Mouse (Mus musculus): ENCODE measurements around the gene Tuba1b. TPM values are rescaled to one million over a fixed set of nuclear protein-coding genes. Genes with fewer than 3 reads are reported as not detected.

Tuba1b gene
- polyA plus RNA-seq, 1 experiment from 2014 or later = 1,971 TPM

- no peak overlapping the region for H3K4me2 ChIP-seq (replicated peaks; ENCODE audit: low read depth, low read length)
- ATAC-seq (ENCODE audit: low FRiP score, low TSS enrichment) = no peak
- H3K4me1 ChIP-seq (ENCODE audit: control insufficient read depth, insufficient read depth, low read length) = peaks cover 8% of the 10 kb centered on the region; the same call in 1 of the 2 replicates
- H3K4me3 ChIP-seq (ENCODE audit: low read length) = no peak overlapping the region
- WGBS = 79% methylated on average over 3 of the region's 3 CpGs
- H3K27ac ChIP-seq (ENCODE audit: low read depth, low read length) = no peak overlapping the region
- no peaks in the 10 kb centered on the region for H3K9me3 ChIP-seq (ENCODE audit: control insufficient read depth, low read length)
- no peaks in the 10 kb centered on the region for H3K27me3 ChIP-seq (ENCODE audit: control insufficient read depth, insufficient read depth, low read length)
- peaks cover 12% of the 10 kb centered on the region for H3K36me3 ChIP-seq (ENCODE audit: control insufficient read depth, insufficient read depth, low read length)
- H3K9ac ChIP-seq (ENCODE audit: low read depth, low read length) = no peak overlapping the region
Observed at GRCm38 (mm10) chr15:98949607-98949892, 15.2 kb upstream of the Tuba1b start.

DNA sequence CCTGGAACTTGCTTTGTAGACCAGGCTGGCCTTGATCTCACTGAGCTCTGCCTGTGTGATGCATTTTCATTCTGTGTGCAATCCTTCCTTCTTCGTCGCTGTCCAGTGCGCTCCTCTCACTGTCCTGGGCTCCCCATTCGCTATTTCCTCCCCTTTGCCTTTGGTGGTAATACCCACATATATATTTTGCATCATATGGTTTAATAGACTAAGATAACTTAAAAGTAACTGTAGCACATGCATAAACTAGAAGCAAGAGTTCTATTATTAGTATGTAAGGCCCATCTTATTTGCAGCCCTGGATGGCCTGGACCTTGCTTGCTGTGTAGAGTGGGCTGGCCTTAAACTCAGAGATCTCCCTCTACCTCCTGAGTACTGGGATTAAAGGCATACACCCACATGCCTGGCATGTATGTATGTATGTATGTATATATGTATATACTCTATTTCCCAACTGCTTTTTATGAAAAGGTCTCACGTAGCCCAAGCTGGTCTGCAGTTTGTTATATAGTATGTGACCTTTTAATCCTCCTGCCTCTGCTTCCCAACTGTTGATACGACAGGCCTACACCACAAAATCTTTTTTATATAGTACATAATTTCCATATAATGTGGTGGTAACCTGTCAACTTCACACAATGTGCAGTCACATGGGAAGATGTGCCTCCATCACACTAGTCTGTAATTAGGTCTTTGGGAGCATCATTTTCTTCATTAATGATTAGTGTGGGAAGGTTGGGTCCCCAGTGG lies 14.7 kb upstream of the Tuba1b start:
- Histone ChIP-seq H3K4me1 (ENCODE audit: control insufficient read depth, insufficient read depth, low read length) (peaks cover 7% of the 10 kb centered on the region; the same call in 1 of the 2 replicates), H3K9ac (ENCODE audit: low read depth, low read length) (no peak overlapping the region), H3K4me2 (replicated peaks; ENCODE audit: low read depth, low read length) (no peak overlapping the region), H3K4me3 (ENCODE audit: low read length) (no peak overlapping the region), H3K36me3 (ENCODE audit: control insufficient read depth, insufficient read depth, low read length) (peaks cover 12% of the 10 kb centered on the region), H3K27ac (ENCODE audit: low read depth, low read length) (no peak overlapping the region), H3K9me3 (ENCODE audit: control insufficient read depth, low read length) (no peaks in the 10 kb centered on the region), H3K27me3 (ENCODE audit: control insufficient read depth, insufficient read depth, low read length) (no peaks in the 10 kb centered on the region)
- ATAC-seq (ENCODE audit: low FRiP score, low TSS enrichment) = no peak
- 77% methylated on average over 6 of the region's 6 CpGs for WGBS

- no peak overlapping the region for H3K27ac ChIP-seq (ENCODE audit: low read depth, low read length)
- H3K9me3 ChIP-seq (ENCODE audit: control insufficient read depth, low read length) = no peaks in the 10 kb centered on the region
- peaks cover 7% of the 10 kb centered on the region; the same call in 1 of the 2 replicates for H3K4me1 ChIP-seq (ENCODE audit: control insufficient read depth, insufficient read depth, low read length)
- ATAC-seq (ENCODE audit: low FRiP score, low TSS enrichment) = no peak
- no peak overlapping the region for H3K9ac ChIP-seq (ENCODE audit: low read depth, low read length)
- no peak overlapping the region for H3K4me2 ChIP-seq (replicated peaks; ENCODE audit: low read depth, low read length)
- no peaks in the 10 kb centered on the region for H3K27me3 ChIP-seq (ENCODE audit: control insufficient read depth, insufficient read depth, low read length)
- peaks cover 12% of the 10 kb centered on the region for H3K36me3 ChIP-seq (ENCODE audit: control insufficient read depth, insufficient read depth, low read length)
- H3K4me3 ChIP-seq (ENCODE audit: low read length) = no peak overlapping the region
Observed at GRCm38 (mm10) chr15:98948382-98948781, 14.0 kb upstream of the Tuba1b start.

DNA sequence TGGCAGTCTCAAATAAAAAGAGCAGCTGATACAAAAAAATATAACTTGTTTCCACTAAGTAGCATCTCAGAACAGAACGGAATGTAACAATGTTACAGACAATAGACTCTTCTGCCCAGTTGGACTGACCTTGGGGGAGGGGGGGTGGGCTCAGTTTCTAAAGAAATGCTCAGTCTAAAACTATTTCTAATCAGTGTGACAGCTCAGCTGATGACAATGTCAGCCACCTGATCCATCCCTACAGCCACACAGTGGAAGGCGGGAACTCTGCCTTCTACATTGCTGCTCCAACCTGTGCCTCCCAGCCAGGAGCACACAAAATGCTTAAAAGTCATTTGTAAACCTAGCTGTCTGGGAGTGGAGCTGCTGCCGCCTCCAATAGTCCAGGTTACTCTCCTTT lies 13.5 kb upstream of the Tuba1b start:
- H3K4me1 ChIP-seq (ENCODE audit: control insufficient read depth, insufficient read depth, low read length) = peaks cover 7% of the 10 kb centered on the region; the same call in 1 of the 2 replicates

GRCm38 (mm10) chr15:98943133-98943532 lies 8.8 kb upstream of the Tuba1b start:
- ATAC-seq (ENCODE audit: low FRiP score, low TSS enrichment) = no peak; the same call in 1 of the 2 replicates
- H3K9me3 ChIP-seq (ENCODE audit: control insufficient read depth, low read length) = no peaks in the 10 kb centered on the region
- no peaks in the 10 kb centered on the region for H3K4me1 ChIP-seq (ENCODE audit: control insufficient read depth, insufficient read depth, low read length)
- 71% methylated on average over 4 of the region's 4 CpGs for WGBS
- H3K27ac ChIP-seq (ENCODE audit: low read depth, low read length) = no peak overlapping the region
- no peak overlapping the region for H3K4me3 ChIP-seq (ENCODE audit: low read length)
- H3K36me3 ChIP-seq (ENCODE audit: control insufficient read depth, insufficient read depth, low read length) = no peaks in the 10 kb centered on the region
- H3K4me2 ChIP-seq (replicated peaks; ENCODE audit: low read depth, low read length) = no peak overlapping the region
- no peaks in the 10 kb centered on the region for H3K27me3 ChIP-seq (ENCODE audit: control insufficient read depth, insufficient read depth, low read length)
- H3K9ac ChIP-seq (ENCODE audit: low read depth, low read length) = no peak overlapping the region

More for the DNA sequence above, 13.5 kb upstream of the Tuba1b start:
- Histone ChIP-seq H3K9ac (ENCODE audit: low read depth, low read length) (no peak overlapping the region), H3K36me3 (ENCODE audit: control insufficient read depth, insufficient read depth, low read length) (peaks cover 12% of the 10 kb centered on the region), H3K4me3 (ENCODE audit: low read length) (no peak overlapping the region), H3K9me3 (ENCODE audit: control insufficient read depth, low read length) (no peaks in the 10 kb centered on the region), H3K27ac (ENCODE audit: low read depth, low read length) (no peak overlapping the region), H3K4me2 (replicated peaks; ENCODE audit: low read depth, low read length) (no peak overlapping the region), H3K27me3 (ENCODE audit: control insufficient read depth, insufficient read depth, low read length) (no peaks in the 10 kb centered on the region)
- ATAC-seq (ENCODE audit: low FRiP score, low TSS enrichment) = no peak
- WGBS = 62% methylated on average over 3 of the region's 3 CpGs

GRCm38 (mm10) chr15:98942081-98942480 lies 7.7 kb upstream of the Tuba1b start:
- 89% methylated on average over 4 of the region's 4 CpGs for WGBS
- no peaks in the 10 kb centered on the region for H3K27me3 ChIP-seq (ENCODE audit: control insufficient read depth, insufficient read depth, low read length)

GRCm38 (mm10) chr15:98941539-98941938 lies 7.2 kb upstream of the Tuba1b start:
- Histone ChIP-seq H3K4me3 (ENCODE audit: low read length) (no peak overlapping the region), H3K4me2 (replicated peaks; ENCODE audit: low read depth, low read length) (no peak overlapping the region), H3K36me3 (ENCODE audit: control insufficient read depth, insufficient read depth, low read length) (no peaks in the 10 kb centered on the region), H3K9ac (ENCODE audit: low read depth, low read length) (no peak overlapping the region), H3K27me3 (ENCODE audit: control insufficient read depth, insufficient read depth, low read length) (no peaks in the 10 kb centered on the region), H3K9me3 (ENCODE audit: control insufficient read depth, low read length) (no peaks in the 10 kb centered on the region), H3K27ac (ENCODE audit: low read depth, low read length) (no peak overlapping the region), H3K4me1 (ENCODE audit: control insufficient read depth, insufficient read depth, low read length) (no peaks in the 10 kb centered on the region)
- 73% methylated on average over 2 of the region's 2 CpGs for WGBS
- no peak for ATAC-seq (ENCODE audit: low FRiP score, low TSS enrichment)

More at GRCm38 (mm10) chr15:98942081-98942480, 7.7 kb upstream of the Tuba1b start:
- Histone ChIP-seq H3K9me3 (ENCODE audit: control insufficient read depth, low read length) (no peaks in the 10 kb centered on the region), H3K36me3 (ENCODE audit: control insufficient read depth, insufficient read depth, low read length) (no peaks in the 10 kb centered on the region), H3K4me1 (ENCODE audit: control insufficient read depth, insufficient read depth, low read length) (no peaks in the 10 kb centered on the region), H3K27ac (ENCODE audit: low read depth, low read length) (no peak overlapping the region), H3K4me2 (replicated peaks; ENCODE audit: low read depth, low read length) (no peak overlapping the region), H3K9ac (ENCODE audit: low read depth, low read length) (no peak overlapping the region), H3K4me3 (ENCODE audit: low read length) (no peak overlapping the region)
- ATAC-seq (ENCODE audit: low FRiP score, low TSS enrichment) = no peak

GRCm38 (mm10) chr15:98940816-98941215 lies 6.5 kb upstream of the Tuba1b start:
- no peak overlapping the region for H3K27ac ChIP-seq (ENCODE audit: low read depth, low read length)
- 80% methylated on average over 10 of the region's 10 CpGs for WGBS
- no peaks in the 10 kb centered on the region for H3K36me3 ChIP-seq (ENCODE audit: control insufficient read depth, insufficient read depth, low read length)
- H3K4me3 ChIP-seq (ENCODE audit: low read length) = no peak overlapping the region
- H3K27me3 ChIP-seq (ENCODE audit: control insufficient read depth, insufficient read depth, low read length) = no peaks in the 10 kb centered on the region
- no peak for ATAC-seq (ENCODE audit: low FRiP score, low TSS enrichment)
- peaks cover 3% of the 10 kb centered on the region for H3K4me1 ChIP-seq (ENCODE audit: control insufficient read depth, insufficient read depth, low read length)
- H3K9ac ChIP-seq (ENCODE audit: low read depth, low read length) = no peak overlapping the region
- no peak overlapping the region for H3K4me2 ChIP-seq (replicated peaks; ENCODE audit: low read depth, low read length)
- H3K9me3 ChIP-seq (ENCODE audit: control insufficient read depth, low read length) = no peaks in the 10 kb centered on the region

- WGBS = under 1% methylated on average over 35 of the region's 35 CpGs
- peak; percentile 78 for ATAC-seq (ENCODE audit: low FRiP score, low TSS enrichment)
- Histone ChIP-seq H3K27ac (ENCODE audit: low read depth, low read length) (peak overlapping the region; percentile 98), H3K9me3 (ENCODE audit: control insufficient read depth, low read length) (no peaks in the 10 kb centered on the region), H3K4me2 (replicated peaks; ENCODE audit: low read depth, low read length) (peak overlapping the region; percentile 95), H3K4me1 (ENCODE audit: control insufficient read depth, insufficient read depth, low read length) (peaks cover 18% of the 10 kb centered on the region), H3K4me3 (ENCODE audit: low read length) (peak overlapping the region; percentile 82), H3K9ac (ENCODE audit: low read depth, low read length) (peak overlapping the region; percentile 88), H3K27me3 (ENCODE audit: control insufficient read depth, insufficient read depth, low read length) (no peaks in the 10 kb centered on the region), H3K36me3 (ENCODE audit: control insufficient read depth, insufficient read depth, low read length) (peaks cover 9% of the 10 kb centered on the region)
Observed at GRCm38 (mm10) chr15:98933833-98934216, 540 bp downstream of the Tuba1b start.
